Mouse (Mus musculus): ENCODE measurements around the gene Zmym3. TPM values are rescaled to one million over a fixed set of nuclear protein-coding genes. Genes with fewer than 3 reads are reported as not detected.

Zmym3 gene
- 22.8 and 26.4 TPM in 2 replicates for polyA plus RNA-seq (2014; fragmentation: Nextera tagmentation; extraction: Ambion mirVana)

- Histone ChIP-seq H3K4me3 (ENCODE audit: control insufficient read depth in 1 of 2, insufficient read depth in 1 of 2, low read depth in 1 of 2, low read length in 2 of 2) (peak within 1 kb of the TSS; percentile 60 to 90), H3K9ac (ENCODE audit: low read length) (peak within 1 kb of the TSS; percentile 80), H3K4me1 (ENCODE audit: control insufficient read depth in 2 of 2, insufficient read depth in 2 of 2, low read length in 2 of 2) (peaks cover 9 to 14% of the 10 kb centered on the region in 2 experiments; a peak in 3 of 4 replicates), H3K9me3 (ENCODE audit: control insufficient read depth, low read length) (no peaks in the 10 kb centered on the region), H3K4me2 (ENCODE audit: low read length) (peak within 1 kb of the TSS; percentile 68), H3K27ac (replicated peaks in 1 of 2; ENCODE audit: control insufficient read depth in 1 of 2, insufficient read depth in 1 of 2, low read depth in 2 of 2, low read length in 2 of 2) (peak within 1 kb of the TSS; percentile 81 to 83), H3K36me3 (ENCODE audit: control insufficient read depth, insufficient read depth, low read length) (peaks cover 11% of the 10 kb centered on the region; the same call in 1 of the 2 replicates), H3K27me3 (ENCODE audit: control insufficient read depth, insufficient read depth, low read length) (no peaks in the 10 kb centered on the region)
- ATAC-seq (ENCODE audit: insufficient number of reproducible peaks, insufficient read depth, low FRiP score, low read depth): no peak
- WGBS: 26% methylated on average over 4 of the region's 4 CpGs
Measured at GRCm38 (mm10) chrX:101420700-101421095, at the start of gene Zmym3. Gene Zmym3, minus strand, starts transcription at chrX:101420849.

- Histone ChIP-seq H3K27me3 (ENCODE audit: control insufficient read depth, insufficient read depth, low read length) (no peaks in the 10 kb centered on the region), H3K4me1 (ENCODE audit: control insufficient read depth in 2 of 2, insufficient read depth in 2 of 2, low read length in 2 of 2) (no peaks in the 10 kb centered on the region), H3K4me3 (ENCODE audit: control insufficient read depth in 1 of 2, insufficient read depth in 1 of 2, low read depth in 1 of 2, low read length in 2 of 2) (no peak overlapping the region), H3K27ac (replicated peaks in 1 of 2; ENCODE audit: control insufficient read depth in 1 of 2, insufficient read depth in 1 of 2, low read depth in 2 of 2, low read length in 2 of 2) (no peak overlapping the region), H3K9ac (ENCODE audit: low read length) (no peak overlapping the region), H3K9me3 (ENCODE audit: control insufficient read depth, low read length) (no peaks in the 10 kb centered on the region), H3K36me3 (ENCODE audit: control insufficient read depth, insufficient read depth, low read length) (peaks cover 43% of the 10 kb centered on the region), H3K4me2 (ENCODE audit: low read length) (no peak overlapping the region)
- no peak for ATAC-seq (ENCODE audit: insufficient number of reproducible peaks, insufficient read depth, low FRiP score, low read depth)
- 65% methylated on average over 3 of the region's 3 CpGs for WGBS
Measured at GRCm38 (mm10) chrX:101451591-101451990, 30.9 kb upstream of the Zmym3 start.

GRCm38 (mm10) chrX:101451147-101451546 lies 30.5 kb upstream of the Zmym3 start:
- Histone ChIP-seq H3K27me3 (ENCODE audit: control insufficient read depth, insufficient read depth, low read length) (no peaks in the 10 kb centered on the region), H3K9me3 (ENCODE audit: control insufficient read depth, low read length) (no peaks in the 10 kb centered on the region), H3K4me3 (ENCODE audit: control insufficient read depth in 1 of 2, insufficient read depth in 1 of 2, low read depth in 1 of 2, low read length in 2 of 2) (no peak overlapping the region), H3K4me1 (ENCODE audit: control insufficient read depth in 2 of 2, insufficient read depth in 2 of 2, low read length in 2 of 2) (no peaks in the 10 kb centered on the region), H3K36me3 (ENCODE audit: control insufficient read depth, insufficient read depth, low read length) (peaks cover 48% of the 10 kb centered on the region), H3K9ac (ENCODE audit: low read length) (no peak overlapping the region), H3K4me2 (ENCODE audit: low read length) (no peak overlapping the region), H3K27ac (replicated peaks in 1 of 2; ENCODE audit: control insufficient read depth in 1 of 2, insufficient read depth in 1 of 2, low read depth in 2 of 2, low read length in 2 of 2) (no peak overlapping the region)
- ATAC-seq (ENCODE audit: insufficient number of reproducible peaks, insufficient read depth, low FRiP score, low read depth): no peak
- WGBS: 50% methylated on average over 1 of the region's 1 CpGs

- WGBS: 47% methylated on average over 4 of the region's 4 CpGs
- Histone ChIP-seq H3K9ac (ENCODE audit: low read length) (peak within 1 kb of the TSS; percentile 64), H3K4me2 (ENCODE audit: low read length) (peak within 1 kb of the TSS; percentile 54), H3K27ac (replicated peaks in 1 of 2; ENCODE audit: control insufficient read depth in 1 of 2, insufficient read depth in 1 of 2, low read depth in 2 of 2, low read length in 2 of 2) (peak within 1 kb of the TSS; percentile 71 to 83), H3K9me3 (ENCODE audit: control insufficient read depth, low read length) (no peaks in the 10 kb centered on the region), H3K4me1 (ENCODE audit: control insufficient read depth in 2 of 2, insufficient read depth in 2 of 2, low read length in 2 of 2) (no peaks in the 10 kb centered on the region), H3K36me3 (ENCODE audit: control insufficient read depth, insufficient read depth, low read length) (peaks cover 69% of the 10 kb centered on the region), H3K27me3 (ENCODE audit: control insufficient read depth, insufficient read depth, low read length) (no peaks in the 10 kb centered on the region), H3K4me3 (ENCODE audit: control insufficient read depth in 1 of 2, insufficient read depth in 1 of 2, low read depth in 1 of 2, low read length in 2 of 2) (peak within 1 kb of the TSS; percentile 5 to 24; a peak in 3 of 4 replicates)
- ATAC-seq (ENCODE audit: insufficient number of reproducible peaks, insufficient read depth, low FRiP score, low read depth): peak; percentile 54; the same call in 1 of the 2 replicates
Measured at GRCm38 (mm10) chrX:101448886-101449475, 28.3 kb upstream of the Zmym3 start, which contains the start of gene Itgb1bp2. Gene Itgb1bp2, plus strand, starts transcription at chrX:101449088.

GRCm38 (mm10) chrX:101429976-101430375 lies 9.3 kb upstream of the Zmym3 start:
- no peak for ATAC-seq (ENCODE audit: insufficient number of reproducible peaks, insufficient read depth, low FRiP score, low read depth)
- H3K9ac ChIP-seq (ENCODE audit: low read length): peak overlapping the region; percentile 92
- H3K9me3 ChIP-seq (ENCODE audit: control insufficient read depth, low read length): no peaks in the 10 kb centered on the region
- H3K36me3 ChIP-seq (ENCODE audit: control insufficient read depth, insufficient read depth, low read length): peaks cover 24% of the 10 kb centered on the region
- WGBS: 21% methylated on average over 14 of the region's 14 CpGs
- peaks cover 0 to 5% of the 10 kb centered on the region in 2 experiments; a peak in 2 of 4 replicates for H3K4me1 ChIP-seq (ENCODE audit: control insufficient read depth in 2 of 2, insufficient read depth in 2 of 2, low read length in 2 of 2)
- H3K27me3 ChIP-seq (ENCODE audit: control insufficient read depth, insufficient read depth, low read length): no peaks in the 10 kb centered on the region
- H3K4me3 ChIP-seq (ENCODE audit: control insufficient read depth in 1 of 2, insufficient read depth in 1 of 2, low read depth in 1 of 2, low read length in 2 of 2): peak overlapping the region; percentile 69 to 86
- peak overlapping the region; percentile 94 to 99 for H3K27ac ChIP-seq (replicated peaks in 1 of 2; ENCODE audit: control insufficient read depth in 1 of 2, insufficient read depth in 1 of 2, low read depth in 2 of 2, low read length in 2 of 2)
- peak overlapping the region; percentile 65 for H3K4me2 ChIP-seq (ENCODE audit: low read length)

GRCm38 (mm10) chrX:101429142-101429949 lies 8.7 kb upstream of the Zmym3 start, which contains the start of gene Nono:
Gene Nono, plus strand, starts transcription at chrX:101429318.
- H3K4me1 ChIP-seq (ENCODE audit: control insufficient read depth in 2 of 2, insufficient read depth in 2 of 2, low read length in 2 of 2): peaks cover 0 to 5% of the 10 kb centered on the region in 2 experiments; a peak in 2 of 4 replicates
- H3K4me2 ChIP-seq (ENCODE audit: low read length): peak within 1 kb of the TSS; percentile 65
- peak within 1 kb of the TSS; percentile 69 to 86 for H3K4me3 ChIP-seq (ENCODE audit: control insufficient read depth in 1 of 2, insufficient read depth in 1 of 2, low read depth in 1 of 2, low read length in 2 of 2)
- H3K27ac ChIP-seq (replicated peaks in 1 of 2; ENCODE audit: control insufficient read depth in 1 of 2, insufficient read depth in 1 of 2, low read depth in 2 of 2, low read length in 2 of 2): peak within 1 kb of the TSS; percentile 94 to 99
- no peaks in the 10 kb centered on the region for H3K9me3 ChIP-seq (ENCODE audit: control insufficient read depth, low read length)
- H3K9ac ChIP-seq (ENCODE audit: low read length): peak within 1 kb of the TSS; percentile 92
- H3K36me3 ChIP-seq (ENCODE audit: control insufficient read depth, insufficient read depth, low read length): peaks cover 23% of the 10 kb centered on the region
- H3K27me3 ChIP-seq (ENCODE audit: control insufficient read depth, insufficient read depth, low read length): no peaks in the 10 kb centered on the region
- ATAC-seq (ENCODE audit: insufficient number of reproducible peaks, insufficient read depth, low FRiP score, low read depth): peak; percentile 92
- WGBS: 21% methylated on average over 51 of the region's 51 CpGs

- Histone ChIP-seq H3K4me2 (ENCODE audit: low read length) (peak overlapping the region; percentile 59), H3K9ac (ENCODE audit: low read length) (peak overlapping the region; percentile 59), H3K27me3 (ENCODE audit: control insufficient read depth, insufficient read depth, low read length) (no peaks in the 10 kb centered on the region), H3K4me3 (ENCODE audit: control insufficient read depth in 1 of 2, insufficient read depth in 1 of 2, low read depth in 1 of 2, low read length in 2 of 2) (peak overlapping the region; percentile 64 to 69; a peak in 3 of 4 replicates), H3K36me3 (ENCODE audit: control insufficient read depth, insufficient read depth, low read length) (peaks cover 20% of the 10 kb centered on the region), H3K4me1 (ENCODE audit: control insufficient read depth in 2 of 2, insufficient read depth in 2 of 2, low read length in 2 of 2) (peaks cover 0 to 5% of the 10 kb centered on the region in 2 experiments; a peak in 2 of 4 replicates), H3K27ac (replicated peaks in 1 of 2; ENCODE audit: control insufficient read depth in 1 of 2, insufficient read depth in 1 of 2, low read depth in 2 of 2, low read length in 2 of 2) (peak overlapping the region; percentile 89 to 99), H3K9me3 (ENCODE audit: control insufficient read depth, low read length) (no peaks in the 10 kb centered on the region)
- ATAC-seq (ENCODE audit: insufficient number of reproducible peaks, insufficient read depth, low FRiP score, low read depth): no peak
- 22% methylated on average over 7 of the region's 7 CpGs for WGBS
Measured at GRCm38 (mm10) chrX:101428785-101429141, 8.1 kb upstream of the Zmym3 start.

Measured in heart, embryonic 14.5 days (tissue).